Mouse (Mus musculus) cortical plate, adult 2 months (tissue): ENCODE results near the gene Hykk.

Experiments used
- CTCF ChIP-seq: fragments of 200-500 bp; IDR thresholded peaks from 2 replicates; pipeline ENCODE4 v1.5.1; 2011; ENCODE audit warnings: mild to moderate bottlenecking, control low read depth, low read length; ENCODE audit not compliant: insufficient read depth; ENCODE audit errors: extremely low read depth
- POLR2A ChIP-seq: fragments of 200-500 bp; IDR thresholded peaks from 2 replicates; pipeline ENCODE4 v1.6.1; 2011; ENCODE audit warnings: mild to moderate bottlenecking, low read length, control low read depth; ENCODE audit not compliant: insufficient read depth; ENCODE audit errors: extremely low read depth

GRCm38 (mm10) chr9:54918781-54919180 is 1.7 kb downstream of the Hykk start:
- no peak for TF ChIP-seq POLR2A
- TF ChIP-seq CTCF: no peak
